Mouse (Mus musculus) kidney, adult 2 months (tissue): ENCODE data around the gene Cd320.
"Not testable (repeated sequence)": the region's sequence is repeated elsewhere in the genome, so short reads cannot be mapped to it uniquely, and the experiment has no call there.

Experiments used
- CTCF ChIP-seq: fragments of 200-500 bp; conservative IDR thresholded peaks from 2 replicates; pipeline ENCODE4 v1.5.1; 2011; ENCODE audit warnings: low read depth, mild to moderate bottlenecking, control low read depth, low read length, moderate library complexity, mixed read lengths; ENCODE audit not compliant: insufficient read depth, insufficient read length
- POLR2A ChIP-seq: fragments of 200-500 bp; IDR thresholded peaks from one replicate; pipeline ENCODE4 v1.6.1; 2011; ENCODE audit warnings: low read depth, low read length, control low read depth

- TF ChIP-seq POLR2A = not testable (repeated sequence)
- peak; percentile 35 for TF ChIP-seq CTCF
These were observed 32.9 kb downstream of the Cd320 start for GRCm38 (mm10) chr17:33875797-33876196.
